Mouse (Mus musculus) cerebellum, adult 11-12 months (tissue): ENCODE measurements around the gene Krt80.
A peak's percentile ranks its signal among the peaks of the same experiment; 100 is the strongest.

Experiments used
- DNase-seq: peaks from one replicate; pipeline ENCODE4 v3.0.0; 2022

The Krt80 gene

DNA sequence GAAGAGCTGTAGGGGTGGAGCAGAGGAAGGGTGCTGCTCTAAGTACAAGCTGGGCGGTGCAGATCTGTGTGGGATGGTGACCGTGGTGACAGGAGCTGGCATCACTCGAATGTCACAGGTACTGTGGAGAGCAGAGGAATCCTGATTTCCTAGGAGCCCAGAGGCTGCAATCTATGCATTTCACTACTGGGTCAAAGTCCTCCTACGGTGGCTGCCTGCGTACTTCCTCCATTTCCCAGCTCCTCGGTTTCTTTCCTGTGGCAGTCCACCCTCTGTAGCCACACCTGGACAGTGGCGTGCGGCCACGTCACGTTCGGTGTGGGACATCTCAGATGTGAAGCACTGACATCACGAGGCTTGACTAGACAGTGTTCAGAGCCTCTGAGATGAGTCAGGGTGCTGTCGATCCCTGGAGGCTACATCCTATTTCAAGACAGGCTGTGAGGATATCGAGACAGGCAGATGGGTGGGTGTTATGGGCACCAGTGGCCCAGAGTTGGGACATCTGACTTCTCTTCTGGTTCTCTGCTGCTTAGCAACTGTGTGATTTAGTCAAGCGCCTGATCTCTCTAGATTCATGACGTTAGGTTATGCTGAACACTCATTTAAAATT, 3.4 kb upstream of the Krt80 start:
- DNase-seq = no peak

DNA sequence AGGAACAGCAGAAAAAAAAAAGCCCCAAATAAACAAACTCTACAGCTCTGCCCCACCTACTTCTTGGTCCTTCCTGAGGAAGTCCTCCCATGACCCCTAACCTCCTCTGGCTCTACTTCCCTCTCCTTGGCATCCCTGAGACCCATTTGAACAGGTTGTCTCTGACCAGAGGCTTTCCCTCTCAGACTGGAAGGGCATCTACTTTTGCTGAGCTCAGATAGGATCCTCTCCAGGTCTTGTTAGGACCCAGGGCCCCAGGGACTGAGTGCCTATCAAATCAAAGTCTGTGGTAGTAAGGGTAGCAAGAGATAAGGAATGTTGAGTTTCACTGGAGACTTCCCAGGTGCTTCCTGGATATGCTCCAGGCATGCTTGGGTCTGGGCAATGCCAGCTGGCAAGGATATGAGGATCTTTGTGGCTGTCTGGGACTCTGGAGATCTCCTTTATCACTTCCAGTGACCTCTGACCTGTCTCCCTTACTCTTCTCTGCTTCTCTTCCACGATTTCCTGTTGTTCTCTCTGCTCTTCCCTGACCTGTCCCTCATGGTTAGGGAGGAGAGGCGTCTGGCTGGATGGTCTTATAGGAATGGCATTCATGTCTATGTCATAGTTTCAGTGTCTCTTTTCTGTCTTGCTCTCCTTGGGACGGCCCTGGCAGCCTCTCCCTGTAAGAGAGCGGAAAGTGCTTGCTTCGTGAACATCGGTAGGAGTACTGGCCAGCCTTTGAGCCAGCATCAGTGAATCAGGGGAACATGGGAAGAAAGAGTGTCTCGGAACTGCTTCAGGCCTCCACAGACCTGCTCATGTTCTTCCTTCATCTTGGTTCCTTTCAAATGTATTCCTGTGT, 2.4 kb upstream of the Krt80 start:
- no peak for DNase-seq

DNA sequence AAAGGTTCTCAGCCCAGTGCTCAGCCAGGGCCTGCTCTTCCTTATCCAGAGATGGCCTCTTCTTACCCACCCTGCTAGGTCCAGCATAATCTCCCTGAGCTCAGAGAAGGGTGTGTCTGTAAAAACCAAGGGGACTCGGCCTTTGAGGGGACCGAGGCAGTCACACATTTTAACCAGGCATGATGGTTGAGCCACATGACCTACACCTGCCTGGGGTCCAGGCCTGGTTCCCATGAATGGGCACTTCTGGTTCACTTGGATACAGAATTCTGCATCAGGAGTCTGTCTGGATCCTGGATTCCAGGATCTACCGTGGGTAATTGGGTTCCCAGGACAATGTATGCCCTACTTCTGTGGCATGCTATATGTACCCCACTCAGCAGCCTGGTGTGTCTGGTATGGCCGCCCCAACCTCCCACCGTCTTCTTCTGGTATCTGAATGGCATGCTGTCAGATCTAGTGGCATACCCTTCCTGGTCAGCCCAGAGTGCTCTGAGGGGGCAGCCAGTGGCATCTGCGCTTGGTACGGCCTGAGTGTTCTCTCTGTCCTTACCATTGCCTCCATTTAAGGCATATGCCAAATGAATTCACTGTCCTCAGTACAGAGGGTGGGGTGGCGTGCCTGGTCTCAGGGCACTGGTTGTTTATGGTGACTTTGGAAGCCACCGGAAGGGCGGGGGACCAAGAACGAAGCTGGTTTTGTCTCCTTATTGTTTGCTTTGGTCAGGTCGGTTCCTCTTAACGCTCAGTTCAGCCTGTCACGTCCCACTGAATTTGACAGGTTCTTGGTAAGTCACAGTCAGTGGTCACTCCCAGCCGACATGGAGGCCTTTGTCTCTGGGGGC, 1.4 kb upstream of the Krt80 start:
- DNase-seq = no peak

DNA sequence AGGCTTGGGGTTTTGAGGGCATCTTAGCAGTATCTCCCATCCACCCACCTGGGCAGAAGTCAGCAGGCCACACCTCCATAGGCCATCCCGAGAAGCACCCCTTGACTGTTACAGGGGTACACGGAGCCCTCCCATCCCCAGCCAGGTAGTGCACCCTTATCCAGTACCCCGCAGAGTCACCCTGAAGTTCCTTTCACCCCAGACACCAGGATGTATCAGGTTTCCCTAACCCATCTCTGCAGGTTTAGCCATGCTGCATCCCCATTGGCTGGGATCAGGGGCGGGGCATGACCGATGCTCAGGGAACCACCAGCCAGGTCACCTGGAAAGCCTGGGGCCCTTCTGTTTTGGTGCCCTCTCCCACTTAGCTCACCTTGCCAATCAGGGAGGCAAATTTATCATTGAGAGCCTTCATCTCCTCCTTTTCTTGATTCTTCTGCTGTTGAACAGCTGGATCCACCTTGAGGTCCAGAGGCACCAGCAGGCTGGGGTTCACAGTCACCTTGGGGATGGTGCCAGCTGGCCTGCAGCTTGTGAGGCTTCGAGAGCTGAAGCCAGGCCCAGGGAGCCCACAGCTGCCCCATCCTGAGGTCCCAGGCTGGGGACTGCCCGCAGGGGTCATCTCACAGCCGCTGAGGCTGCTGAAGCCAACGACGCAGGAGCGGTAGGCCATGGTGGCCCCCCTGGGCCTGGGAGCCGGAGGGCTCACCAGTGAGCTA, 421 bp downstream of the Krt80 start:
- DNase-seq = no peak

DNA sequence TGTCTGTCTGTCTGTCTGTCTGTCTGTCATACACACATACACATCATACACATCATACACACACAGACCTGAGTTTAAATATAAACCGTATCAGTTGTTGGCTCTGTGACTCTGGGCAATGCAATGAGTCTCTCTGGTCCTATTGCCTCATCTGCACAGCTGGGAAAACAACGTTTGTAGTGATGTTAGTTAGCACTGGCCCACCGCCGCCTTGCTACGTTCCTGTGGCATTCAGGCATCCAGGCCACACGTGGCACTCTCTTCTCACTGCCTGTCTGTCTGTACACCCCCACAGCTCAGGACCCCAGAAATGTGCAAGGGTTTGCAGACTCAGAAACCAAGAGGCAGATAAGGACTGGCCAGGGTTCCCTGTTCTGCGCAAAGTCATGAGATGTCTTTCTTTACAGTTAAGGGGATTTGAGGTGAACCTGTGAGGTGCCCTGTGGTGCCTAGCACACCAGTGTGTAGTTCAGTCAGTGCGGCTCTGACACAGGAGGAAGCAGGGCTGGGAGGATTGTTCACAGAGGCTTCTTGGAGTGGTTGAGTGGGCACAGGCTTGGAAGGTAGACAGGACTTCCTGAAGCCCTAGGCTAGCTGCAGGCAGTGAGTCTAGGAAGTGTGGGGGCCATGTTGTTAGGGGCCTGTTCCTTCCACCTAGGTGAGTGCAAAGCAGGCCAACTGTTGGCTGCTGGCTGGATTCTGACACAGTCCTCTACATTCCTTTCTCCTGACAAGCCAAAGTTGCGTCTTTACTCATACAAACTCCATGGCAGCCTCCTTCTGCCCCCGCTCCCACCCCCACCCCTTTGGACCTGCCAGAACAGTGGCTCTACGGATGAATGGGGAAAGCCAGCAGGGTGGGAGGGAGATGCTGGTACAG, 1.2 kb downstream of the Krt80 start:
- DNase-seq = no peak

DNA sequence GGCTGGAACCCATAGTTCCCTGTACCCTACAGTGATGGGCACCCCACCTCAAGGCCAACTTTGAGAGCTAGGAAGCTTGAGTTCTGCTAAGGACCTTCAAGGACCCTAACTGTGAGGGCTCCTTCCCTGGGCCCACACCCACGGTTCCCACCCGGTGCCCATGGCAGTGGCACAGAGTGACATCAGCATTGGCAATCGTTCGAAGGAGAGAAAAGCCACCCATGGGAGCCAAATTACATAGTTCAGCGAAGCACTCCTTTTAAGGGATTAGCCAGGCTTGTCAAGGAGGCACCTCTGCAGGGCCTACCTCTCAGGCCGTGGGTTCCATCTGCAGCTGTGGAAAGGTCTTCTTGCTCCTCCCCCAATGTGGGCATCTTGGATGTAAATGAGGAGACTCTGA, 1.9 kb downstream of the Krt80 start:
- DNase-seq = no peak

DNA sequence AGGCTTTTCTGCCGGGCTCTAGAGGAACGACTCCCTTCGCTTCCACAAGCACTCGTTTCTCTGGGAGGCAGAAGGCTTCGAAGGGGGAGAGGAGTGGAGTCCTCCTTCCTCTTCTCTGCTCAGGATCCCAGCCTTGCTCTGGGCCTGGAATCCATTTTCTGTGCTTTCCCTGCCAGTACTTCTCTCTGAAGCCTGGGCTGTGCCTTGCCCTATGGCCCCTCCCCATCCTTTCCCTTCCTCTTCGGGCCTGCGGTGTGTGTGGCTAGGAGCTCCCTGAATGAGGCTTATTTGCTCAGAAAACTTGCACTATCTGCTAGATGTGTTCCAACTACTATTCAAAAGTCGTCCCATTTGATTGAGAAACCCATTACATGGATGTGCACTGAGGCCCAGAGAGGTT, 2.5 kb downstream of the Krt80 start:
- DNase-seq = no peak

DNA sequence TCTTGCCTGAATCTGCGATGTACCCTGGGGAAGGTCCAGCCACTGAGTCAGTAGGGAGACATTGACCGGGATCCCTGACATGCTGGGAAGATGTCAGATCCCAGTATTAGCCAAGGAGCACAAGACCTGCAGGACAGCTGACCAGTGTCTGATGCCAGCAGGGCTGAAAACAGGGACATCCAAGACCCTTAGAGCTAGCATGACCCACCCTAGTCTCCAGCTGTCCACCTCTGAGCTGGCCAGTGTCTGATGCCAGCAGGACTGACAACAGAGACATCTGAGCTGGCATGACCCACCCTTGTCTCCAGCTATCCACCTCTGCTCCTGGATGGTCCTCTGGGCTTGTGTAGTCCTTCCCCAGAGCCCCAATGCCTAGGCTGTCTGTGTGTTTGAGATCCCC, 3.0 kb downstream of the Krt80 start:
- no peak for DNase-seq

DNA sequence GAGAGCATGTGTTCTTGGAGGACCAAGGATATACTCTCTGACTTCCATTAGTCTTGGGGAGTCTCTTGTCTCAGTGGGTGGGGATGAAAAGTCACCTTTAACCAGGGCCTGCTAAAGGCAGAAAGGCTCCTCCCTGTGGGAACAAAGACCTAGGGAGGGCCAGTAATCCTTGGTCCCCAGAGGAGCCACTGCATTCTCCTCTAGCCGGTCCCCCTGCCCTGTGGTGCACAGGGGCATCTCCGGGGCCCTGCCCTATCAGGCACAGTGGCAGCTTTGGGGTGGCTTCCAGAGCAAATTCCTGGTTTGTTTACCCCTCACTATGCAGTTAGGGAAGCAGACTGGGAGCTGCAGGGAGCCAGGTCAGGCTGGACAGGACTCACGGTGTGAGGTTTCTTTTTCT, 3.5 kb downstream of the Krt80 start:
- DNase-seq = no peak

DNA sequence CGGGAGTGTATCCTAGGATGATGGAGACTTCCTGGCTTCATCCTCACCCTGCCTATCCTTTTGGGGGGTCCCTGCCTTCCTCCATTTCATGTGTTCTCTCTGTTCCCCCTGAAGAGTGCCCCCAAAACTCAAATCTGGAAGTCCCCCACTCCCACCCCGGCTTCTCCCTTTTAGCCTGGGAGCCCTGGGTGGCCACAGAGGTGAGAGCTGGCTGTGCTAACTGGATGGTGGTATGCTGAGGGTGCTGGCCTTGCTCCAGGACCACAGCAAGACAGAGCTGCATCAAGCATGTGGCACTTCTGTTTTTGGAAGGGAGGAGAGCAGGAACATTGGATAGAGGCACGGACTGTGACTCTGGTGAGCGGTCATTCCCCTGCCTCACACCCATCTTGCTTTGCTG, 4.2 kb downstream of the Krt80 start:
- DNase-seq = no peak

DNA sequence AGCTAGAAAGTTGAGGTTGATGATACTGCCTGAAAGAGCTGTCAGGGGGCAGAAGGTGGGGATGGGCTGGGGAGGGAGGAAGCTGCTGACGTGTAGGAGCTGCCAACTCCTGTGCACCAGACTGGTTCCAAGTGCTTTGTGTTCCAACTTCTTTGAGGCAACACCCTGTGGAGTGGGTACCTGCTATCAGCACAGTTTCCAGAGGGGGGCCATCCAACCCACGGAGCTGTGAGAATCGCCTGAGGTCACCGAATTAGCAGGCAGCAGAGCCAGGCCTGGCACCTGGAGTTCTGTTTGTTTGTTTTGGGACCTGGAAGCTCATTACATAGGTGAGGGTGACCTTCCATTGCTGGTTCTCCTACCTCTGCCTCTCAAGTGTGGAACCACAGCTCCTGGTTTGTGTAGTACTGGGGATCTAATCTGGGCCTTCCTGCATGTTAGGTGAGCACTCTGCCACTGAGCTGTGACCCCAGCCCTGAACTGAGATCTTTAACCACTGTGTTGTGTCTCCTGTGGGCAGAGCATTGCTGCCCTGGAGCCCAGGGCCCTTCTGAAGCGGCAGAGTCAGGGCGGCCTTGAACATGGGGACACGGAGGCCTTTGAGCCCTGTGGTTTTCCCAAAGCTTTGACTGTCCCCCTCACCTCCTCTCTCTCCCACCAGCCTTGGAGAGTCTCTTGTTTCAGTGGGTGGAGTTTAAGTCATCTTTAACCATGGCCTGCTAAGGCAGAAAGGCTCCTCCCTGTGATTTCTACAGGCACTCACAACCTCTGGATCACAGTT, 4.9 kb downstream of the Krt80 start:
- no peak for DNase-seq

DNA sequence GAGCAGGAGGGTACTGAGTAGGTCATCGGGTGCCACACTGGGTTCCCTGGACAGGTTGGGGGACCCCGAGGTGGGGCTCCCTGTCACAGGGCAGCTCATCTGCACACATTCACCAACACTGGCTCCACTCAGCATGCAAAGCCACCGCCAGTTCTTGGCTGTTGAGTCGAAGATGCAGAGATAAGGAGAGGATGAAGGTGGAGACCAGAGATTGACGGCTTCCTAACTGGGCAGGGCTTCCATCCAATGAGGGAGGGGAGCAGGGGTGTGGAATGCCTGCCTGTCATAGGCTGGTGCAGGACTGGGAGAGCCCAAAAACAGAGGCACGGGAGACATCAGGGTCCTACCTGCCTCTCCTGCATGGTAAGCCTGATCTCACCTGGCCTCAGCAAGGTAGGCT, 5.5 kb downstream of the Krt80 start:
- no peak for DNase-seq

DNA sequence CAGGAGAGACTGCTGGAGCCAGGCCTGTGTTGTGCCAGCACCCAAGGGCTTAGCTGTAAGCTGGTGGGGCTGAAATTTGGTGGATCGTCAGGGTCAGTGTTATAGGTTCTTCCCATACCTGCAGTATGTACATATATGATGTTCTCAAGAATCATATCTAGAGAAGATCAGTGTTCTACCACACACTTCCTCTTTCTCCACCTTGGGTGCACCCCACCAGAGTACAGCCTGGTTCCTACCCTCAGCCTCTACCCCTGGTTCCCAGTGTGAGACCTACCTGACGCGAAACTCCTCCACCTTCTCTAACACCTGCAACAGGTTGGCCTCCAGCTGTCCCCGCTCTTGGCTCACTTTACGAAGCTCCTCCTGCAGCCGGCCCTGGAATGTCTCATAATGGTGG, 6.0 kb downstream of the Krt80 start:
- DNase-seq = no peak

DNA sequence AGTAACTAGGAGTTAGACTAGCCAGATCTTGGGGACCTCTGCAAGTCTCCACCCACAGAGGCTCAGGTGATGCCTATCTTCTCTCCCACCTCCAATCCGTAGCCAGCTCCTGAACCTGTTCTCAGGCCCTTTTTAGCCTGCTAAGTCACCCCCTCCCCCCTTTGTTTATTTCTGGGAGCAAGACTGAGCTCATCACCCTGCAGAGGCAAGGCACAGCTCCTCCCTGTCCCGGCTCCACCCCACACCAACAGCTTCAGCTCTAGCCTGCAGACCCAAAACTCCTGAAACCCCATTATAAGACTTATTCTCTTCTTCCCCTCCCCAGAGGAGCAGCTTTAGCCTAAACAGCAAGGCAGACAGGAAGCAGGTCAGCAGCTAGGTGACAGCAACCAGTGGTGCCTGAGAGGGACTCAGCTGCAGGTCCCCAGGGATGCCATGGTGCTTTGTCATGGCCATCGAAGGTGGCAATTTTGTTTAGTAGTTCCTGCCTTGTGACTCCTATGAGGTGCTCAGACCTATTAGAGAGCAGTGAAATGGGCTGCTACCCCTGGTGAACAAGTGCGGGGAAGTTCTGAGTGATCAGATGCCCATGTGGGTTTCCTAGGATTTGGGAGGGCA, 7.5 kb downstream of the Krt80 start:
- DNase-seq = no peak

DNA sequence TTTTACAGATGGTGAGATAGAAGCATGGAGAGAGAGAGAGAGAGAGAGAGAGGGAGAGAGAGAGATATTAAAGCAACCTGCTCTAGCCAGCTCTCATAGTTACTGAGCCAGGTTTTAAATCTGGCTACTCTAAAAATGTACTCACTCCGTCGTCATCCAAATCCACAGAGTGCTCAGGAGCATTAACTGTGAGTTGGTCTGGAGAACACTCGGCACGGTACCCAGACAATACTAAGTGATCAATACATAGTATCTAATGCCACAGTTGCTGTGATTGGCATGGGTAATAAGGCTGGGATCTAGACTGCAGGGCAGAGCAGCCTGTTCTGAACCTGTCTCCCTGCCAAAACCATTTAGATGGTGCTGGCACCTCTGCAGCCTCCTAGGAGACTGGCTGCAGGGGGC, 14.6 kb downstream of the Krt80 start:
- no peak for DNase-seq

DNA sequence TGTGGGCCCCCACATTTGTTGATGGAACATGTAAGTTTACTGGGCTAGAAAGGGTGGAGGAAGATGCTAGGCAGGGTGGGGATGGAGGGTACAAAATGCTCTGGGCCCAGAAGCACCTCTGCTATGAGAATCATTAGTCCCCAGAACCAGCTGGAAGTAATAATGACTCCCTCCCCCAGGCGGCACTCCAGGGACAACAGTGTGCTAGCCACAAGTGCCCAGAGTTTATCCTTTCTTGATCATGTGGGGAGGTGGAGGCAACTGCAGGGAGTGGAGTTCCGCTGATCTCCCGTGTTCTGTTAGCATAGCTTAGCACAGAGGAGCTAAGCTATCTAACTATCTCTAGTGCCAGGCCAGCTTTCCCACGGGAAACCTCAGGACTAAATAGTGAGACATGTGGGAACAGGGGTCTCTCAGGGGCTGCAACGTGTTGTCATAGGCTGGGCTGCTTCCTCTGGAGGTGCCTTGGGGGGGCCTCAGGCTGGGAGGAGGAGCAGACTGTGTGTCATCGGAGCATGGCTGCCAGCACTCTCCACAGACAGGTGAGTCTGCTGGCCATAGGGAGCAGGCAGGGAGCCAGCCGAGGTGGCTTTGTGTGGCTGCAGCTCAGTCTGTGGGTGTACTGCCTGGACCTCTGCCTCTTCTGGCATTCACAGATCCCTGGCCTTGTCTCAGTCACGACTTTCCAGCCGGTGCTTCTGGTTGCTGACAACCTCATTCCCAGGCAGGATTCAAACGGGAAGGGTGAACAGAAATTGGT, 17.1 kb downstream of the Krt80 start:
- DNase-seq = peak; percentile 84

DNA sequence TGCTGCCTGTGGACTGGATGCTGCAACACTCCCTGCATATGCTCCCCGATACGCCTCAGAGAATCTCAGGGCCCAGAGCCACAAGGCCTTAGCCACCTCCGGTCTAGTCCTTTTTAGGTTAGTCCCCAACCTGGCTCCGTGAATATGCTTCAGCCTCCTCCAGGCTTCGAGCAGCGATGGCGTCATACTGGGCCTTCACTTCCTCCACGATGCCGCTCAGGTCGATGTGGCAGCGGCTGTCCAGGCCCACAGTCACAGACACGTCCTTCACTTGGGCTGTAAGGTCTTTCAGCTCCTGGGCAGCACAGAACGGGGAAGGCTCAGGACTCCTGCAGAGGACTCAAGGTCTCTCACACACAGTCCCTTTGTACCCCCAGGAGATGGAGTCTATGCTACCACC, 17.9 kb downstream of the Krt80 start:
- no peak for DNase-seq

DNA sequence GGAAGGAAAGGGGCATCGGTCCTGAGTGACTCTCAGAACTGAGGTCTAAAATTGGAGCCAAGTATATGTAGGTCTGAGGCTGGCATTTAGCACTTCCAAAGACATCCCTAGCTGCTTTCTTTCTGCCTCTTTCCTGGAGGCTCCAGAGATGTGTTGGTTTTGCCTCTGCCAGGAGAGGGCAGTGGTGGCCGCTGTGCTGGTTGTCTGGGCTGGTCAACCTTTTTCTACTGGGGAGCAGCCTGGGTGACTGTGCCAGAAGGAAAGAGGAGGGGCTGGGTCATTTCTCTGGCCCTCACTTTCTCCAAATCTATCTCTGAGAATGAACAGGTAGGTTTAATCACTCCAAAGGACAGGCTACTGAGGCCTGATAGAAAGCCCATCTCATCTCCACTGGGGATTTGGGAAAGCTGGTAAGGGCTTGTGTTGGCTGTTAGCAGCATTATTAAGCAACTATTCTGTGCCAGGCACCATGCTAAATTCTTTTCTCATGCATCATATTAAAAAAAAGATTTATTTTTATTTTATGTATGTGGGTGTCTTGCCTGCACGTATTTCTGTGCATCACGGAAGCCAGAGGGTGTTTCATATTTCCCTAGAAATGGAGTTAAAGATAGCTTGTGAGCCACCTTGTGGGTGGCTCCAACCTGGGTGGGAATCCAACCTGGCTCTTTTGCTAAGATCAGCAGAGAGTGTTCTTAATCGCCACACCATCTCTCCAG, 28.0 kb downstream of the Krt80 start:
- DNase-seq = no peak

DNA sequence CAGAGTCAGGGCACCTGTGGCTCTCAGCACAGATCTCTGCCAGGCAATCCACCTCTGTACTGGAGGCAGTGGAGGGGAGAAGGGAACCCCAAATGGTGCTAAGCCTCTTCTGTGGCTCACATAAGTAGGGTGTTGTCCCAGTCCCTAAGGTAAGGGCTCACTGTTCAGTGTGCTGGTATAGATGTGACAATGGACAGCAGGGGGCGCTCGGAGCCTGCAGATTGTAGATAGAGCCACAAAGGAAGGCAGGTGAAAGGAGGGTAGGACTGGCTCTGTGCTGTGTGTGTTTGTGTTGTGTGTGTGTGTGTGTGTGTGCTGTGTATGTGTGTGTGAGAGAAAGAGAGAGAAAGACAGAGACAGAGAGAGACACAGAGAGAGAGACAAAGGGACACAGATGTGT, 30.4 kb downstream of the Krt80 start:
- DNase-seq = peak; percentile 66
